Mouse (Mus musculus) liver, adult (tissue): Measurements from ENCODE around the gene Kdelr1.

Experiments
- GATA4 ChIP-seq: IDR thresholded peaks from 2 replicates; pipeline ENCODE4 v1.6.1; 2014; ENCODE audit warnings: mild to moderate bottlenecking, low read length; ENCODE audit not compliant: insufficient replicate concordance

Gene Kdelr1

DNA sequence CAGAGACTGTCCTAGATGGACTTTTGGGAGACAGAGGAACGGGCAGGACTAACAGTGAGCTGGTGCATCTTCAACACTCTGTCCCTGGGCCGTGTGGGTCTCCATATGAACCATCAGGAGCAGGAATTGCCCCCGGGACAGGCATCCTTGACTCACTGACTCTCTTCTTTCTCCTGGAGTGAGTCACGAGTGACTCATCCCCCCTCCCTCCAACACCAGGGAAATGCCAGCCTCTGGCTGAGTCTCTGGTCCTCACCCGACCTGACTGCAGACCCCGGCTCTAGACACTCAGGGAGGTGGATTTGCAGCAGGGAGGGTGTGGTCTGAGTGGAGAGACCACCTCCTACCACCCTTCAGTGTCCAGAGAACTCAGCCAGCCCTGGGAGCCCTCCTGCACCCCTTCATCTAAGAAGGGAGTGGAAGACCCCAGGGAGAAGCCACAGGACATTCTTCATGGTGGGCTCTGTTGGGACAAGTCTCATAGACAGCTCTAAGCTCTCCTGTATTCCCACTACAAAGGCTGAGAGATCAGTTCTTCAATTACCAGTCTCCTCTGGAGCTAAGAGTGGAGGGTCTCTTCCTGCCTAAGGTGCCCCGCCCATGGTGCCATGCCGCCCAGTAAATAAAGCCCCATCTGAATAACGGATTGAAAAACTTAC, 48.1 kb downstream of the Kdelr1 start:
- no peak for TF ChIP-seq GATA4

DNA sequence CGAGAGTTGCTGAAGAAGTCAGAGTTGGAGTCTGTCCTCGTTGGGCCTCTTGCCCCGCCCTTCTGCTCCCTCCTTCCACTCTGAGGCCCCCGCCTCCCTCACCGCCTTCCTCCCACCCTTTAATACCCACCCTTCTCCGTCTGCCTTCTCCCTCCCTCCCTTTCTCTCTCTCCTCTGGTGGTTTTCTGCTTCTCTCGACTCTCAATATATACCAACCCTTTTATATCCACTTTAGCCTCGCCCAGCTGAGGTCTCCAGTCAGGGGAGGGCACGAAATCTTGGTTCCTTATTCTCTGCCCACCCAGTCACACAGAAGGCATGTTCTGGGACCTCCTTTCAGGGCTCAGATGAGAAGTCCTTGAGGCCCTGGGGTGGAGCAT, 48.7 kb downstream of the Kdelr1 start, which contains the start of gene Emp3:
Gene Emp3 (minus strand): TSS at position 163 of the 380 bp plus-strand sequence.
- no peak for TF ChIP-seq GATA4

DNA sequence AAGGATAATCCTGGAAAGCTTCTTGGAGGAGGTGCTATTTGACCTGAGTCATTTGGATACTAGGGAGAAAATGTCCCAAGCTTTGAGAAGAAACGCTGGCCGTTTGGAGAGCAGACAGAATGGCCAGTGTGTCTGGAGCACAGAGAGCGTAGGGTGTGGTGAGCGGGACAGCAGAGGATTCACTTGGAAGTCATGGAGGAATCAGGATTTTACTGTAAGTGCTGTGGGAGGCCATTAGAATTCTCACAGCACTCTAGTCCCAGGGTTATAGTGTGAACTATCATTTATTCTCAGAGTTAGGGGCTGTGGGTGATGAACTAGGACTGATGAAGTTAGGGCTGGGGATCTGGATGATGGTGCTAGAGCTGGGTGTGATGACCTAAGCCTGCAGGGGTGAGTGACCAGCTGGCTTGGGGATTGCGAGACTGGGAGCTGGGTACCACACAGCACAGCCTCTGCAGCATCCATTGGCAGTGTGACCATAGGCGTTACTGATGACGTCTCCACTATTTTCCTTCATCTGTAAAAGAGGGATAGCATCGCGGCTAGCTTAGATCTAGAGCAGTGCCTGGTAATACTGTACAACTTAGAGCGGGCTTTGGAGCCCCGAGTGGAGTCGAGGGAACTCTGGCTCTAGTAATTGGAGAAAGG, 49.5 kb downstream of the Kdelr1 start:
- no peak for TF ChIP-seq GATA4

DNA sequence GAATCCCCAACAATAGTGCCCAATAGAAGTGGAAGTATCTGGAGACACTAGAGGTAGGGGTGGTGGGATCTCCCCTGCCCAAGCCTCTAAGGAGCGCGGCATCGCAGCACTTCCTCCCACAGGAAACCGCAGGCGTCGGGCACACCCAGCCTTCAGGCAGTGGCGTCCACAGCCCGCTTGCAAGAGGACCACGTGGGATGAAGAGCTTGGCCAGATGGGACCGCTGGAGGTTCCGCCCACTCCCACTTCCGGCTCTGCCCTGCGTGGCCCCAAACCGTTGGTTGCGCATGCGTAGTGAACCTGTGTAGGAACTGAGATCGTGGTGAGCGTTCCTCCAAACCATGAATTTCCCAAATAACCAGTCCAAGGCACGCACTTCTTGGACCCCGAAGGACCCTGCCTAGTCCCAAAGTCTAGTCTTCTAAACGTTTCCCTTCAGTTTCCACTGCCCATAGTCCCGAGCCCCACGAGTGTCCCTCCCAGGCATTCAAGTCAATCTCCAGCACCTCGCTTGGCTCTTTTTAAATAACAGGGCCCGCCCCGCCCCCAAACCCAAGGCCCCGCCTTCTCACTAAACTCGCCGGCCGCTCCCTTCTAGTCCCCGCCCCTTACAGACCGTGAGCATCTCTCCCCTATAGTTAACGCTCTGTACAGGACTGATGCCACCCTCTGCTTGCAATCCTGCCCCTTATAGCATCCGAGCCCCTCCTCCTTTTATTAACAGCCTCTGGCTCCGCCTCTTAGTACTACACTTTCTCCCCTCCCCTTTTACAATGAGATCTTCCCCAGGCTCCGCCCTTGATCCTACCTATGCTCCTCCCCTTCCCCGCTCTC, 50.6 kb downstream of the Kdelr1 start:
- no peak; the same call in 1 of the 2 replicates for TF ChIP-seq GATA4

DNA sequence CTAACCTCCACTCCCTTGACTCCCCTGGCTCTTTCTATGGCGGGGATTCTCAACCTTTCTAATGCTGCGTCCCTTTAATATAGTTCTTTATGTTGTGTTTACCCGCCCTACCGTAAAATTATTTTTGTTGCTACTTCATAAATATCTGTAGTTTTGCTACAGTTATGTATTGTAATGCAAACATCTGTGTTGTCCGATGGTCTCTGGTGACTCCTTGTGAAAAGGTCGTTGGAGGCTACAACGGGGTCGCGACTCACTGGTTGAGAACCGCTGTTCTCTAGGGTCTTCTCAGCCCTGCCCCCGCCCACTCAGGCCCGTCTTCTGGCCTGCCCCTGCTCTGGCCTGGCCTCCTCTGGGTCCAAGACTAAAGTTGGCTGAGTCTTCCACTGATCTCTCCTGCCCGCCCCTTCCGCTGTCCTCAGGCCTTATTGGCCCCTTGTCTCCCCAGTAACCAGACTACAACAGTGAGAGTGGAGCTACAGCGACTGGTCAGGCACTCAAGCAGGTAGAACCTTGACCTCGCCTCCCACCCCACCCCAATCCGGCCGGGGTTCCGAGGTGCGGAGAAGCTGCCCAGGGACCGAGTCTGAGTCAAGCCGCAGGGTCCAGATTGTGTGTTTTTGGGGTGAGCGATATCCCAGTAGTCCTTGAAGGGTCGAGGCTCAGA, 51.3 kb downstream of the Kdelr1 start, which contains the start of gene Ccdc114:
Gene Ccdc114 (plus strand): TSS at position 311 of the 667 bp plus-strand sequence.
- no peak for TF ChIP-seq GATA4

DNA sequence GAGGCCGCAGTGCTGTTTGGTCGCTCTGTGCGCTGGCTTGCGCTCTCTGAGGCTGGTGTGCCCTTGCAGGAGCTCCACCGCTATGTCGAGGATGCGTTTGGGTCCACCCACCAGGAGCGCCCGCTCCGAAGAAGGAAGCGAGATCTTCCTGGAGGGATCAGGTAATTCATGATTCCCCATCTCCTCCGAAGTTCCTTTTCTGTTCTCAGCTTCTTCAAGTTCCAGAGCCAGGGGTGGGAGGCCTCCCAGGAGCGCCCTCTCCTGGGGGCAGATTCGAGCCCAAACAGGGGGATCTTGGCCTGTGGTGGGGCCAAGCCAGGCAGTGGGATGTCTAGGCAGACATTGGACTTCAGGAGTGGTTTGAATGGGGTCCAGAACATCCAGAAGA, 51.9 kb downstream of the Kdelr1 start:
- TF ChIP-seq GATA4, result no peak

- no peak for TF ChIP-seq GATA4
These were observed 56.2 kb downstream of the Kdelr1 start for GRCm38 (mm10) chr7:45928626-45929295.

GRCm38 (mm10) chr7:45929688-45930087, 57.1 kb downstream of the Kdelr1 start:
- no peak for TF ChIP-seq GATA4
